Mouse (Mus musculus): ENCODE results near the gene 2310022B05Rik. TPM values are rescaled to one million over a fixed set of nuclear protein-coding genes. Genes with fewer than 3 reads are reported as not detected.

2310022B05Rik gene
- polyA plus RNA-seq (2015; fragmentation: Nextera tagmentation; extraction: Ambion mirVana) = 4.6 and 5.8 TPM in 2 replicates

GRCm38 (mm10) chr8:124663112-124663873, at the start of gene 2310022B05Rik:
TSS of gene 2310022B05Rik (minus strand) at chr8:124663369.
- Histone ChIP-seq H3K27ac (peak within 1 kb of the TSS; percentile 74), H3K27me3 (no peaks in the 10 kb centered on the region), H3K4me1 (replicated peaks) (peaks cover 50% of the 10 kb centered on the region), H3K9me3 (replicated peaks) (no peaks in the 10 kb centered on the region), H3K4me3 (replicated peaks) (peak within 1 kb of the TSS; percentile 85), H3K4me2 (peak within 1 kb of the TSS; percentile 98), H3K36me3 (no peaks in the 10 kb centered on the region), H3K9ac (peak within 1 kb of the TSS; percentile 90)
- WGBS (ENCODE audit: insufficient replicate concordance) = 3% methylated on average over 65 of the region's 69 CpGs
- DNase-seq (peak; percentile 70), ATAC-seq (ENCODE audit: low read depth) (peak; percentile 81)

- no peaks in the 10 kb centered on the region for H3K9me3 ChIP-seq (replicated peaks)
- H3K27ac ChIP-seq = no peak overlapping the region
- H3K4me1 ChIP-seq (replicated peaks) = 0 out of 2 replicates have a peak, but pooled peaks cover 6% of the 10 kb centered on the region
- no peak overlapping the region for H3K4me2 ChIP-seq
- no peak overlapping the region for H3K4me3 ChIP-seq (replicated peaks)
- H3K9ac ChIP-seq = no peak overlapping the region
- 86% methylated on average over 8 of the region's 8 CpGs for WGBS (ENCODE audit: insufficient replicate concordance)
- DNase-seq (no peak), ATAC-seq (ENCODE audit: low read depth) (no peak)
- no peaks in the 10 kb centered on the region for H3K27me3 ChIP-seq
- peaks cover 48% of the 10 kb centered on the region for H3K36me3 ChIP-seq
Measured at GRCm38 (mm10) chr8:124705823-124706222, 42.7 kb upstream of the 2310022B05Rik start.

- ATAC-seq (ENCODE audit: low read depth) (no peak), DNase-seq (no peak)
- H3K4me1 ChIP-seq (replicated peaks) = 0 out of 2 replicates have a peak, but pooled peaks cover 6% of the 10 kb centered on the region
- 86% methylated on average over 4 of the region's 4 CpGs for WGBS (ENCODE audit: insufficient replicate concordance)
- H3K4me3 ChIP-seq (replicated peaks) = no peak overlapping the region
- no peaks in the 10 kb centered on the region for H3K9me3 ChIP-seq (replicated peaks)
- no peak overlapping the region for H3K9ac ChIP-seq
- no peak overlapping the region for H3K27ac ChIP-seq
- peaks cover 44% of the 10 kb centered on the region for H3K36me3 ChIP-seq
- H3K4me2 ChIP-seq = no peak overlapping the region
- no peaks in the 10 kb centered on the region for H3K27me3 ChIP-seq
Measured at GRCm38 (mm10) chr8:124704376-124704775, 41.2 kb upstream of the 2310022B05Rik start.

GRCm38 (mm10) chr8:124703526-124703925, 40.4 kb upstream of the 2310022B05Rik start:
- WGBS (ENCODE audit: insufficient replicate concordance) = 67% methylated on average over 4 of the region's 4 CpGs
- Histone ChIP-seq H3K9me3 (replicated peaks) (no peaks in the 10 kb centered on the region), H3K9ac (no peak overlapping the region), H3K4me1 (replicated peaks) (0 out of 2 replicates have a peak, but pooled peaks cover 6% of the 10 kb centered on the region), H3K27ac (no peak overlapping the region), H3K27me3 (no peaks in the 10 kb centered on the region), H3K4me2 (no peak overlapping the region), H3K36me3 (peaks cover 46% of the 10 kb centered on the region), H3K4me3 (replicated peaks) (no peak overlapping the region)
- ATAC-seq (ENCODE audit: low read depth) (no peak), DNase-seq (no peak)

- Histone ChIP-seq H3K9me3 (replicated peaks) (no peaks in the 10 kb centered on the region), H3K9ac (no peak overlapping the region), H3K36me3 (peaks cover 59% of the 10 kb centered on the region), H3K27me3 (no peaks in the 10 kb centered on the region), H3K27ac (no peak overlapping the region), H3K4me2 (no peak overlapping the region), H3K4me3 (replicated peaks) (no peak overlapping the region), H3K4me1 (replicated peaks) (0 out of 2 replicates have a peak, but pooled peaks cover 6% of the 10 kb centered on the region)
- ATAC-seq (ENCODE audit: low read depth) = no peak
- no peak for DNase-seq
- 75% methylated on average over 3 of the region's 3 CpGs for WGBS (ENCODE audit: insufficient replicate concordance)
Measured at GRCm38 (mm10) chr8:124702183-124702582, 39.0 kb upstream of the 2310022B05Rik start.

GRCm38 (mm10) chr8:124701023-124701422, 37.9 kb upstream of the 2310022B05Rik start:
- Histone ChIP-seq H3K4me2 (no peak overlapping the region), H3K27ac (no peak overlapping the region), H3K27me3 (no peaks in the 10 kb centered on the region), H3K9me3 (replicated peaks) (no peaks in the 10 kb centered on the region), H3K4me1 (replicated peaks) (0 out of 2 replicates have a peak, but pooled peaks cover 6% of the 10 kb centered on the region), H3K36me3 (peaks cover 58% of the 10 kb centered on the region), H3K4me3 (replicated peaks) (no peak overlapping the region), H3K9ac (no peak overlapping the region)
- ATAC-seq (ENCODE audit: low read depth) (no peak), DNase-seq (no peak)
- 48% methylated on average over 9 of the region's 9 CpGs for WGBS (ENCODE audit: insufficient replicate concordance)

- no peak for DNase-seq
- H3K4me3 ChIP-seq (replicated peaks) = no peak overlapping the region
- H3K4me2 ChIP-seq = no peak overlapping the region
- 0 out of 2 replicates have a peak, but pooled peaks cover 6% of the 10 kb centered on the region for H3K4me1 ChIP-seq (replicated peaks)
- ATAC-seq (ENCODE audit: low read depth) = no peak
- H3K9ac ChIP-seq = no peak overlapping the region
- H3K27me3 ChIP-seq = no peaks in the 10 kb centered on the region
- H3K27ac ChIP-seq = no peak overlapping the region
- peaks cover 59% of the 10 kb centered on the region for H3K36me3 ChIP-seq
- no peaks in the 10 kb centered on the region for H3K9me3 ChIP-seq (replicated peaks)
- WGBS (ENCODE audit: insufficient replicate concordance) = 71% methylated on average over 5 of the region's 5 CpGs
Measured at GRCm38 (mm10) chr8:124700271-124700670, 37.1 kb upstream of the 2310022B05Rik start.

GRCm38 (mm10) chr8:124695424-124696100, 32.4 kb upstream of the 2310022B05Rik start:
- Histone ChIP-seq H3K27me3 (no peaks in the 10 kb centered on the region), H3K9ac (no peak overlapping the region), H3K36me3 (peaks cover 76% of the 10 kb centered on the region), H3K4me3 (replicated peaks) (no peak overlapping the region), H3K9me3 (replicated peaks) (no peaks in the 10 kb centered on the region), H3K27ac (no peak overlapping the region), H3K4me1 (replicated peaks) (no peaks in the 10 kb centered on the region), H3K4me2 (no peak overlapping the region)
- DNase-seq (no peak), ATAC-seq (ENCODE audit: low read depth) (no peak)
- 83% methylated on average over 22 of the region's 22 CpGs for WGBS (ENCODE audit: insufficient replicate concordance)

- peaks cover 66% of the 10 kb centered on the region for H3K36me3 ChIP-seq
- DNase-seq = no peak
- WGBS (ENCODE audit: insufficient replicate concordance) = 79% methylated on average over 4 of the region's 4 CpGs
Measured at GRCm38 (mm10) chr8:124691706-124692105, 28.5 kb upstream of the 2310022B05Rik start.

GRCm38 (mm10) chr8:124688899-124689298, 25.7 kb upstream of the 2310022B05Rik start:
- Histone ChIP-seq H3K27ac (no peak overlapping the region), H3K4me1 (replicated peaks) (no peaks in the 10 kb centered on the region), H3K27me3 (no peaks in the 10 kb centered on the region), H3K4me2 (no peak overlapping the region), H3K36me3 (peaks cover 65% of the 10 kb centered on the region), H3K9me3 (replicated peaks) (no peaks in the 10 kb centered on the region), H3K9ac (no peak overlapping the region), H3K4me3 (replicated peaks) (no peak overlapping the region)
- DNase-seq = no peak
- no peak for ATAC-seq (ENCODE audit: low read depth)
- WGBS (ENCODE audit: insufficient replicate concordance) = 82% methylated on average over 13 of the region's 13 CpGs

More at GRCm38 (mm10) chr8:124691706-124692105, 28.5 kb upstream of the 2310022B05Rik start:
- Histone ChIP-seq H3K4me1 (replicated peaks) (no peaks in the 10 kb centered on the region), H3K4me2 (no peak overlapping the region), H3K9ac (no peak overlapping the region), H3K9me3 (replicated peaks) (no peaks in the 10 kb centered on the region), H3K27ac (no peak overlapping the region), H3K4me3 (replicated peaks) (no peak overlapping the region), H3K27me3 (no peaks in the 10 kb centered on the region)
- ATAC-seq (ENCODE audit: low read depth) = no peak

- ATAC-seq (ENCODE audit: low read depth) = no peak
- H3K36me3 ChIP-seq = peaks cover 83% of the 10 kb centered on the region
- 85% methylated on average over 10 of the region's 10 CpGs for WGBS (ENCODE audit: insufficient replicate concordance)
- H3K9ac ChIP-seq = no peak overlapping the region
- H3K9me3 ChIP-seq (replicated peaks) = no peaks in the 10 kb centered on the region
- no peak overlapping the region for H3K27ac ChIP-seq
- H3K4me3 ChIP-seq (replicated peaks) = no peak overlapping the region
- no peaks in the 10 kb centered on the region for H3K4me1 ChIP-seq (replicated peaks)
- no peak overlapping the region for H3K4me2 ChIP-seq
- no peak for DNase-seq
- no peaks in the 10 kb centered on the region for H3K27me3 ChIP-seq
Measured at GRCm38 (mm10) chr8:124682218-124682617, 19.0 kb upstream of the 2310022B05Rik start.
